ENCODE assay signal across 20 mouse cellular contexts in the genomic region with DNA sequence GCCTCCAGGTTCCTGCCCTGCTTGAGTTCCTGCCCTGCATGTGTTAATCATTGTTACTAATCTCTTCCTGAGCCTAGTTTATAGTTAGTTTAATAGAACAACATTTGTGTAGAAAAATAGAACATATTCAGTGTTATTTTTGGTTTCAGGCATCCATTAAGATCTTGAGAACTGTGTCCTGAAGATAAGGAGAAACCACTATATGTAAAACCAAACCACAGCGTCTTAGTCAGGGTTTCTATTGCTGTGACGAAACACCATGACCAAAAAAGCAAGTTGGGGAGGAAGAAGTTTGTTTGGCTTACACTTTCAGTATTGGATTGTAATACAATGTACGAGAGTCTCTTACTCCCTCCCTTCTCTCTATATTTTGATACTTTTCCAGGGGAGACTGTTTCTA. TPM values are rescaled to one million over a fixed set of nuclear protein-coding genes. Genes with fewer than 3 reads are reported as not detected.
"Had no signal": no experiment of that assay in that cellular context is flagged by ENCODE, and none has a peak within 500 bp of the region (broad histone marks: within the 10 kb centered on the region; RNA-seq: fewer than 3 reads in every experiment).

No protein-coding gene starts in this region.

- H3K4me3 ChIP-seq: liver, embryonic 13.5 days; midbrain, embryonic 12.5 days; midbrain, embryonic 15.5 days; neural tube, embryonic 12.5 days; neural tube, embryonic 15.5 days had no signal

- H3K4me1 ChIP-seq: liver, embryonic 13.5 days; neural tube, embryonic 12.5 days had no signal

- H3K36me3 ChIP-seq: liver, embryonic 13.5 days; midbrain, embryonic 12.5 days; midbrain, embryonic 15.5 days; neural tube, embryonic 12.5 days; neural tube, embryonic 15.5 days had no signal

- H3K9ac ChIP-seq: liver, embryonic 13.5 days; midbrain, embryonic 12.5 days; midbrain, embryonic 15.5 days; neural tube, embryonic 12.5 days; neural tube, embryonic 15.5 days had no signal

- H3K27me3 ChIP-seq: liver, embryonic 13.5 days; midbrain, embryonic 12.5 days; midbrain, embryonic 15.5 days; neural tube, embryonic 12.5 days; neural tube, embryonic 15.5 days had no signal

- DNase-seq: kidney, adult 11 months; kidney, postnatal 14 days; kidney, postnatal 4 days; liver, embryonic 13.5 days; lung, adult 2 months; lung, postnatal 14 days; lung, postnatal 4 days; right cerebral cortex, postnatal 25 days; thymus, adult 18-20 months; thymus, postnatal 36 days had no signal

- H3K27ac ChIP-seq: liver, embryonic 13.5 days; midbrain, embryonic 12.5 days; midbrain, embryonic 15.5 days; neural tube, embryonic 12.5 days; neural tube, embryonic 15.5 days had no signal

- ATAC-seq: midbrain, embryonic 15.5 days had no signal

- H3K9me3 ChIP-seq: liver, embryonic 13.5 days; midbrain, embryonic 12.5 days; midbrain, embryonic 15.5 days; neural tube, embryonic 12.5 days; neural tube, embryonic 15.5 days had no signal

- H3K4me2 ChIP-seq: liver, embryonic 13.5 days; midbrain, embryonic 12.5 days; midbrain, embryonic 15.5 days; neural tube, embryonic 12.5 days; neural tube, embryonic 15.5 days had no signal

RNA-seq across cellular contexts. Expression of a gene that starts 49.5 kb away (rescaled TPM):
- total RNA-seq: liver, adult 2 months; megakaryocyte, adult 5-6 weeks had no signal
- polyA plus RNA-seq: liver, adult 2 months; liver, embryonic 16.5 days; small intestine, adult 2 months; spleen, adult 2 months; stomach, embryonic 16.5 days had no signal
